Mouse (Mus musculus): ENCODE measurements around the gene Clic1. TPM values are rescaled to one million over a fixed set of nuclear protein-coding genes. Genes with fewer than 3 reads are reported as not detected.

The Clic1 gene
- polyA plus RNA-seq (2015; fragmentation: Illumina TruSeq; extraction: RNeasy Lipid Tissue Mini Kit (QIAGEN cat#74804); ENCODE audit: insufficient read depth, low read depth, low replicate concordance): 36.2 TPM

DNA sequence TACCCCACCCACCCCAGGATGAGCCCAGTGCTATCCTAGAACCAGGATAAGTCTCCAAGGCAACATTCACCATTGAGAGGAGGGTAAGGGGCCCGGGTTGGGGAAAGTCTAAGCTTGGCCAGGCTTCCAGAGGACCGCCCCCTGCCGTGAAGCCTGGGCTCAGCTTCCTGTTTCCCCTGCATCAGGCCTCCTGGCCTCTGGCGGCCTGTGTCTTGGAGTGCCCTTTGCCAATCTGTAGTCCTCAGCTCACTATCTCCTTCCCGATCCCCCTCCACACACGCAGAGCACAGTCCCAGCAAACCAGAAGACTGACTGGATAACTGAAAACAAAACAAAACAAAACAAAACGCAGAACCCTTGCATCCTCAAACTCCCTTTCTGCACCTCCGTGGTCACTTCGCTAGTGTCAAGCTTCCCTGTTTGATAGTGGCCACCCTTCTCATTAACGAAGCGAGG, at the start of gene Clic1:
Gene Clic1 (plus strand): TSS at position 406 of the 456 bp plus-strand sequence.

DNA sequence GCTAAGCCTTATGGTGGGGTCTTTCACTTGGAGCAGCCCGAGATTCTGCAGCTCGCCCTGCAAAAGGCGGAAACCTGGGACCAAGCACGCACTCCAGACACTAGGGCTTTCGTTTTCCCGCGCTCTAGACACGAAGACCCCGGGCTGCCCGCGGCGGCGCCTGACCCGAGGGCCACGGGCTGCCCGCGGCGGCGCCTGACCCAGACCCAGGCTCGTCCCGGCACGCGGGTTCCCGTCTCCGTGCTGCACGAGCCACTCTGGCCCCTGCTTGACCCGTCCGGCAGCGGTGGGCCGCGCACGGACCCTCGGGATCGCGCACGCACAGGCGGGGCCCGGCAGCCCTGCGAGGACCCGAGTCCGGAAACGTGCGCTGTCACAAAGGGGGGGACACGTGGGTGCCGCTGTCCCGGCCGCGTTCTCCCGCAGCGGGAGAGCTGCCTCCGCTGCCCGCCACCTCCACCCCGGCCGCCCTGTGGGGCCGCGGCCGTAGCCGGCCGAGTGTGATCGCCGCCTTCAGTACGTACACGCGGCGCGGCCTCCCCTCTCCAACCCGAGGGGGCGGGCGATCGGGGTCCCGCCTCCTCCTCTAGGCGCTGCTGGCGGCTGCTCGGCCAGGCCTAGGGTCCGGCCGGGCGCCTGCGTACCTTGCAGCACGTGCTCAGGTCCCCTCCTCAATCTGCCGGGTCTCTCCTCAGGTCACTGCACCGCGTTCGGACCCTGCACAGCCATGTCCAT, 48.9 kb upstream of the Clic1 start, which contains the start of gene Vars:
Gene Vars (plus strand): TSS at position 271 of the 735 bp plus-strand sequence.

DNA sequence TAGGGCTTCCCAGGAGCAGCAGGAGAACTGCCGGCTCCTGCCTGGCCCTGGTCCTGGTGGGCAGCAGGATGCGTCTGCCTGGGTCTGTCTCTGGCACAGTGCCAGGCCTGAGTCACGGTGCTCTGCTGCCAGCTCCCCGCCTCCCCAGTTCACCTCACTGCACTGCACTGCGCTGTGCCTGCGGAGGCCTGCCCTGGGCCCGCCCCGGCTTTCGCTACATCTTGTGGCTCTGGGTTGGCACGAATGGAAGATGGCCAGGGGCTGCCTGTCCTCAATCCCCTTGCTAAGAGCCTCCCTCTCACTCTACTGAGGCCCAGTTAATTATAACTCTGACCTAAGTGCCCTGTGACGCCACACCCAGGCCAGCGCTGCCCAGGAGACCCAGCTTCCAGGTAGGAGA, 33.4 kb upstream of the Clic1 start, which contains the start of gene Vwa7:
Gene Vwa7 (plus strand): TSS at position 204 of the 400 bp plus-strand sequence.

DNA sequence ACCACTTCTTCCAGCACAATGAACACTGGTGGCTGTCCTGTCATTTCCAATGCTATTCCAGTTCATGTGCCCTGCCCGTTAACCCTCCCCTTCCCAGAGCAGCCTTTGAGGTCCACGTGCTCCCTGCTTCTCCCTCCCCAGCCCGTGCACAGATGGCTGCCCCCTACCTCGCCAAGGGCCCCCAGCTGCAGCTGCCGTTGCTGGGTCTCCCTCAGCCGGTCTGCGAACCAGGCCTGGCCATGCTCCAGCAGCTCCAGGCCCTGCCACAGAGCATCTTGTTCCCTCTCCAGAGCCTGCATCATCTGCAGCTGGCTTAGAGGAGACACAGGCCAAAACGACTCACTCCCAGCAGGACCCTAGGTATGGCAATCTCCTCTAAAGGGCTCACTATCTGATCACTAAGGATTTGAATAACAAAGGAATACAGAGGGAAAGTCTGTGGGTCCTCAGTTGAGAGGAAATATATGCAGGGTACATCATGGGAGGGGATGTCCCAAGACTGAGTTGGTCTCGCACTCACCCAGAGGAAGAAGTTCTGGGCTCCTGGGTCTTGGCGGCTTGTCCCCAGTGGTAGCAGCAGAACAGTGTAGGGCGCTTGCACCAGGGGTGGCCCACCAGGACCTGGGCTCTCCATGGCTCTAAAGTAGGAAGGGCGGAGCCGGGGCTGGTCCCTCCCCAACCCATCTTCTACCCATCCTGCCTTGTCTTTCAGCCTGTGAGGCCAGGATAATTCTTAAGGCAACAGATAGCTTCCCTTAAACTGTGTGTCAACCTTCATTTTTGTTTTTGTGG, 22.3 kb upstream of the Clic1 start, which contains the start of gene Sapcd1:
Gene Sapcd1 (minus strand): TSS at position 740 of the 792 bp plus-strand sequence.

DNA sequence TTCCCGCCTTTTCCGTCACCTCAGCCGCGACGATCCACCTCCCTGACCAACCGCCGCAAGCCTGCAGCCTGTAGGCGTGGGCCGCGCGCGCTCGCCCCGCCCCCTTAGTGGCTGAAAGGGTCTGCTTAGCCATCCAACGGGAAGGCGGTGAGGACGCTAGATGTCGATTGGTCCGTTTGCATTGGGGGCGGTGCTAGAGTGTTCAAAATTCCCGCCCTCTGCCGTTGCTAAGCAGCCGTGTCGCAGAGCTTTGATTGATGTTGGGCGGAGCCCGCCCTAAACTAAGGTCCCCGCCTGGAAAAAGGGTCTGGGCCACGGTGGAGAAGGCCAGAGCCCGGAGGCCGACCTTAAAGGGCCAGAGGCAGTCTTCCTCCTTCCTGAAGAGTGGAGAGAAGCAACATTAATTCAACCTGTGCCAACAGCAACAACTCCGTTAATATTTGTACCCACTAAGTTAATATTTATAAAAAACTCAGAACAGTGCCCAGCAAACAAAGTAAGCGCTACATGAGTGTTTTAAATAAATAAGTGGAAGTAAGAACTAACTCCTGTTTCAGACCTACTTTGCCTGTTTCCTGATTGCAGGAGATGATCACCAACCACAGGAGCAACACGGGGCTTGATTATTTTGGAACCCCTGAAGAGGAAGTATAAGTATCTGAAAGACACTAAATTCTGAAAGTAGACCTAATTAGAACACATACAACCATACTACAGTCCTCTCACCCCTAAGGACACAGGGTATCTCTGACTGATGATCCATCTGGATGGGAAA, 2.9 kb upstream of the Clic1 start, which contains the start of gene Msh5:
Gene Msh5 (minus strand): TSS at position 65 of the 775 bp plus-strand sequence.

DNA sequence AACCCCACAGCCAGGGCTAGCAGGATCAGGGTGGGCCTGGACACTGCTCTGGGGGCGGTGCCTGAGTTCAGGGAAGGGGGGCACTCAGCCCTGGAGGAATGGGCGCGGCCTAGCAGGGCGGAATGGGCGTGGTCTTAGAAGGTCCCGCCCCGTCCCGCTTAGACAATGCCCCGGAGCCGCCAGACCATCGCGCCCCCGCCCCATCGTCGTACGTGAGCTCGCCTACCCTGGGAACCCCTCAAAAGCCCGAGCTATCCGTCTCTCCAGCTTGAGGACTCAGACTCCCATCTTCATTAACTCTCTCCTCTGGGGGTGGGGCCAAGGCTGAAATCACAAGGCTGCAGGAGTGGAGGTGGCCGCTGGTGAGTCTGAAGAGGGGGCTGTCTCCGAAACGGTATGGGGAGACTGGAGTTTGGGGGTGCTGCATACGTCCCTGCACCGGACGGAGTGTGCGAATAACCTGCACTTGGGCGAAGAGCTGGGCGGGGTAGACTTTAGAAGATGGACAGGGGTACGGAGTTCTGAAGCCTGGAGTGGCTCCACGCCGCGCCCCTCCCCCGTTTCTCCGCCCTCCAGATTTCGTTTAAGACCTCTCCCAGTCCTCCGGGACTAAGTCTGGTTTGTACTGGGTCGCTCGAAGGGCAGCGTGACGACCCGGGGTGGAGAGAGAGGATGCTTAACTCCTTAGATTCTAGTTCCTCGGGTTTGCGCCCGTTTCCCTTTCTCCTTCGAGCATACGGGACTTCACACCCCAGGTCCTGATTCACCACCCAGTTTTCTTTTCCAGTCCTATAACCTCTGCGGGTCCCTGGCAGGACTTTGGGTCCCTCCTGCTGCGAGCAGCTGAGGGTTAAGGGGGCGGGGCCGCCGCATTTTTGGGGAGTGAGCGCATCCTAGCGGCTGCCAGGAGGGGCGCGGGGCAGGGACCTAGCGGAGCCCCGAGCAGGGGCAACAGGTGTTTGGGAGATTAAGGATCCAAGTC, 9.4 kb downstream of the Clic1 start, which contains the start of gene Ddah2:
Gene Ddah2 (plus strand): TSS at position 125 of the 982 bp plus-strand sequence.

DNA sequence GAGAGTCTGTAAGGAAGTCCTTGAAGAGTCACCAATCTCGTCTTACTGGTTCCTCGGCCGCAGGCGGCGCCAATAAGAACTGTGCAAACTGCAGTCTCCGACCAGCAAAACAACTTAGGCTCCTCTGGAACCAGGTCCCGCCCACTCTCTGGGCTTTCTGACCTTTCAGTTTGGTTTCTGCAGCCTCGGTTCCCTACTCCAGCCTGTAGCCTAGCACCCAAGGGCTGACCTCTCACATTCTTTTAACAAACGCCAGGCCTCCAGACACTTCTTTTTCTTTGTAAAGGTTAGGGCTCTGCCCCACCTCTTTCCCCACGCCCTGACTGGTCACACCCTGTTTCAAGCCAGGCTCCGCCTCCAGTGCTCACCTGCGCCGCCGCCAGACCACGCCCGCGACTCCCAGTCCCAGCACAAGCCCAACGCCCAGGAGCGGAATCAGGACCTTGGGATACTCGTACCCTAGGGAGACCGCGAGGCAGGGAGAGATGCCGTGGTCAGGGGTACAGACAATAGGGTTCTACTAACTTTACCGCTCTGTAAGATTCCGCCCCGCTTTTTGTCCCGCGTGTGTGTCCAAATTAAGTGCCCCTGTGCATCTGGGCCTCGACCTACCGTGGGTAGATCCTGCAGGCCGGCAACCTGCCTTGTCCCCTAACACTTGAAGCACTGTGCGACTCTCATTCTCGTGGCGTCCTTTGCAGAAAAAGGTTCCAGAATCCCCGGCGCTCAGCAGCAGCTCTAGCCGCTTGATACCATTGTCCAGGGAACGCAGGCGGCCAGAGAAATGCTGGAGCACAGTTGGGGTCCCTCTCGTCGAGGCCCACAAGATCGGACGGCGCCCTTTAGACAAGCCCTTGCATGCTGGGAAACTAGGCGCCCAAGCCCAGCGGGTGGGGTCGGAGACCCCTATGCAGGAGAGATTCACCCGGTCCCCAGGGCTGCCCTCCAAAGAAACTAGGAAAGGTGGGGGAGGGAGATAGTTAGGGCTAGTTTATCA, 15.5 kb downstream of the Clic1 start, which contains the start of gene Ly6g6c:
Gene Ly6g6c (plus strand): TSS at position 438 of the 997 bp plus-strand sequence.

DNA sequence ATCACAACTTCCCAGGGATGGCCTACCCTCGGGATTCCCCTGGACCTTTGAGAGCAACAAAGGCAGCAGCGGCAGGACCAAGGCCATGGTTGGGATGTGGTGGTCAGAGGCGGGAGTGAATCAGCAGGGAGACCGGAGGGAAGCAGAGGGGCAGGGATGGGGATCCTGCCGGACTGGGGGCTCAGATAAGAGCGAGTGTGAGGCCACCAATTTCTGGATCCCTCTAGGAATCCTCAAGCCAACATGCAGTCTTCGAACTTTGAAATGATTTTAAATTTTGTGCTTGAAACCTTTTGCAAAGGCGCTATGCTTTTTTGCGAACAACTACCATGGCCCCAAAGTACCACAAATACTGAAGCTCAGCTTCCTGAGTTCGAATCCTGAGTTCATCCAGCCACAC, 16.3 kb downstream of the Clic1 start, which contains the start of gene Mpig6b:
Gene Mpig6b (minus strand): TSS at position 101 of the 400 bp plus-strand sequence.

DNA sequence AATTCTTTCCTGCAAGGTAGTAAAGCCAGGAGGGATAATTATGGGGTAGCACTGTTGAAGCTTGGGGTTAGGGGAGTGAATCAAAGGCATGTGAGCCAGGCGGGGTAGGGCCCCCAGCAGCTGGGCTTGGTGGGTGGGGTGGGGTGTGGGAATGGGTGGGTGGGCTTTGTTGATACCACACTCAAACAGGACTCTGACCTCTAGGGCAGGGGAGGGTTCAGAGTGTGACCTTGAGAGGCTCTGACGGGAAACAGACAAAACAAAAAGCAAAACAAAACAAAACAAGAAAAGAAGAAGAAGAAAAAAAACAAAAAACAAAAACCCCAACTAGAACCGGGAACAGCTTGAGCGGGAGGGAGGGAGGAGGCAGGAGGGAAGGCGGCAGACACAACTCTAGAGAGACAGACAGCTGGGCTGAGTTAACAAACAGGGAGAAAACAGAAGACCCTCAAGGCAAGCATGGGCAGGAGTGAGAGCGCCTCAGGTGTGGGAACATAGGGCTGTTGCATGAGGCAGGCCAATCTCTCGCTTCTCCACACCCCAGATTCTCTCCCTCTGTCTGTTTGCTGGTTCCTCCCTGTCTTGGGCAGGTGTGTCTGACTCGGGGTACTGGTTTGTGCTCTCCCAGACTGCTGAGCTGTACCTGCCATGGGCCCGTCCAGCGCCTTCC, 26.9 kb downstream of the Clic1 start, which contains the start of gene Ly6g6e:
Gene Ly6g6e (plus strand): TSS at position 396 of the 670 bp plus-strand sequence.

DNA sequence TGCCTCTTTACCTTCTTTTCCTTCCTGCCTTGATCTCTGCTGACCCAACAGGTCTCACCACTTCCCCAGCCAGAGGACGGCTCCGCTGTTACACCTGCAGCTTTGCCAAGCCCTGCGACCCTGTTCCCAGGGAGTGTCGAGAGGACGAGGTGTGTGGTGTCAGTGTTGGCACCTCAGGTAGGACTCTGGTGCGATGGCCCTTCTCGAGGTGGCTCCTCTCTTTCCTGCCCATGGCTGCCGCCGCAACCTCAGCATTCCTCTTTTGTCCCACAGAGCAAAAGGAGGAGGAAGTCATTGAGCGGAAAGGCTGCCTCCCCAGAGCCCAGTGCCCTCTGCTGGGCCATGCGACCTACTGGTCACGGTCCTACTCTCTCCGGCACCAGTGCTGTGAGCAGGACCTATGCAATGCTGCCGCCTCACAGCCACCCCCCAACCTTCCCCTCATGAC, 28.0 kb downstream of the Clic1 start, which contains the start of gene Ly6g6d:
Gene Ly6g6d (minus strand): TSS at position 280 of the 448 bp plus-strand sequence.

DNA sequence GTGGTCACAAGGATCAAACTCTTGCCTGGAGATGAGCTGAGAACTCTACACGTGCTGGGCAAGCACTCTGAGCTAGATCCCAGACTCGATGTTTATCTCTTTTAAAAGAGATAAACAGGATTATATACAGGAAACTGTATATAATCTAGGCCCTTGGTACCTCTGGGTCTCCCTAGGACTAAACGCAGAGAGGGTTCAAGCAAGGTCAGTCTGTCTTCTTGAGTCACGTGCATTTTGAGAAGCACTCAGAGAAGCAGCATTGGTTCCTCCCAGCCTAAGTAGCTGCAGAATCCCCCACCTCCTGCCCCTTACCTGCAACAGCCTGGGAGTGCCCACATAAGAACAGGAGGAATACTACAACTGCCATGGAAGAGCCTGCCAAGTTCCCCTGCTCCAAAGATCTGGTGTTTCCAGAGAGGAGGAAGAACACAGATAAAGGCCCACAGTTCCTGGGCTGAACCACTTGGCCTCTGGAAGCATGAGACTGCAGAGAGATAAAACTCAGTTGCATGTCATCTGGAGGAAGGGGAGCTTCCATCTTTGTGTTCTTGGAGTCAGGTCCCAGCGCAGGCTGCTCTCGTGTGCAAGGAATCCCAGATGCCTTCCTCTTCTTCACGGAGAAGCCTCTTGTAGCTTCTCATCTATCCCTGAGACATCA, 35.6 kb downstream of the Clic1 start, which contains the start of gene Ly6g6f:
Gene Ly6g6f (minus strand): TSS at position 403 of the 658 bp plus-strand sequence.

DNA sequence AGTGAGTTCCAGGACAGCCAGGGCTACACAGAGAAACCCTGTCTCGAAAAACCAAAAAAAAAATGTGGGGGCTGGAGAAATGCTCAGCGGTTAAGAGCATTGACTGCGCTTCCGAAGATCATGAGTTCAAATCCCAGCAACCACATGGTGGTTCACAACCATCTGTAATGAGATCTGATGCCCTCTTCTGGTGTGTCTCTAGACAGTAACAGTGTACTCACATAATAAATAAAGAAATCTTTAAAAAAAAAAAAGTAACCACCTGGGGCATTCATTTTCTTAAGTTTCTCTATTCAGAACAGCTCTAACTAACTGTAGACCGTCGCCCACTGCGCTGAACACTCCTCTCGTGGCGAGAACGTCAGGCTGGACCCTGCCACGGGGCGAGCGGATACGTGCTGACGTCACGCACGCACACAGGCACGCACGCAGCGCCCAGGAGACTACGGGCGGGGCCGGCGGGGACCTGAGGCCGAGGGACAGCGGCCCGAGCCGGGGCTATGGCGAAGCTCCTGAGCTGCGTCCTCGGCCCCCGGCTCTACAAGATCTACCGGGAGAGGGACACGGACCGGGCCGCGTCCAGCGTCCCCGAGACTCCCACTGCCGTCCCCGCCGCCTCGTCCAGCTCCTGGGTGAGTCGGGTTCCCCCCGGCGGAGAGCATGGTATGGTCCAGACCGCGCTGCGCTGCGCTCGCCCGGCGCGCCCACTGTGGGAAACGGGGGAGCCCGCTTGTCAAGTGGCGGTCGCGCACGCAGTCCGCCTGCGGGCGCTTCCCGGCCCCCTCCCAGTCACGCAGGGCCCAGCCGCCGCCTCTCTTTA, 39.3 kb downstream of the Clic1 start, which contains the start of gene Abhd16a:
Gene Abhd16a (plus strand): TSS at position 439 of the 820 bp plus-strand sequence.

DNA sequence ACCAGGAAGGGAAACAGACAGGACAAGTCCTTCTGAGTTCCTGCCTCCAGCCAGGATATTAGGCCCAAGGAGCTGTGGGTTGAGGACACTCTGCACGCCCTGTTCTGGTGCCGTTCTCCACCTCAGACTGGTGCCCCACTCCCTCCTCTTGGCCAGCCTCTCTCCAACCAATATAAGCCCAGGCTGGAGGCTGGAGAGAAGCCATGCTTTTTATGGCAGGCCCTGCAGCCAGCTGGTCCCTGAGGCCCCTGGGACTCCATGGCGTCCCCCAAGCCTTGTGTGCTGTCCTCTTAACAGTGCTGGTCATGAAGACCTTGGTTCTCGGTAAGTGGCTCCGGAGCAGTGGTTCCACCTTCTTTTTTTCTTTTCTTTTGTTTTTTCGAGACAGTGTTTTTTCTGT, 58.3 kb downstream of the Clic1 start, which contains the start of gene Ly6g5c:
Gene Ly6g5c (plus strand): TSS at position 183 of the 400 bp plus-strand sequence.

